Mouse (Mus musculus) myocyte (in vitro differentiated cells): Measurements from ENCODE around the gene Limch1. TPM values are rescaled to one million over a fixed set of nuclear protein-coding genes. Genes with fewer than 3 reads are reported as not detected.

Source experiments
- H3K27me3 ChIP-seq: one replicate; pipeline ENCODE4 v1.6.1; 2011; ENCODE audit not compliant: control insufficient read depth, insufficient read depth, insufficient read length
- H3K36me3 ChIP-seq: one replicate; pipeline ENCODE4 v1.6.1; 2011; ENCODE audit not compliant: control insufficient read depth, insufficient read depth
- H3K4me2 ChIP-seq: one replicate; pipeline ENCODE4 v1.6.1; 2011; ENCODE audit warnings: low read depth, control low read depth
- H3K4me3 ChIP-seq: one replicate; pipeline ENCODE4 v1.5.1; 2011; ENCODE audit warnings: mild to moderate bottlenecking, control low read depth, moderate library complexity
- H3K79me2 ChIP-seq: one replicate; pipeline ENCODE4 v1.6.1; 2011; ENCODE audit not compliant: control insufficient read depth, insufficient read depth
- H3ac ChIP-seq: one replicate; pipeline ENCODE4 v1.6.1; 2011; ENCODE audit not compliant: control insufficient read depth, insufficient read length
- CEBPB ChIP-seq: IDR thresholded peaks from 2 replicates; pipeline ENCODE4 v1.6.1; 2011; ENCODE audit warnings: mild to moderate bottlenecking, moderate library complexity; ENCODE audit not compliant: poor library complexity, insufficient read depth, severe bottlenecking
- E2F4 ChIP-seq: IDR thresholded peaks from one replicate; pipeline ENCODE4 v1.6.1; 2011; ENCODE audit warnings: mild to moderate bottlenecking, control low read depth, moderate library complexity; ENCODE audit not compliant: insufficient read depth
- MAX ChIP-seq: IDR thresholded peaks from one replicate; pipeline ENCODE4 v1.6.1; 2011; ENCODE audit warnings: low read depth, mild to moderate bottlenecking, control low read depth
- MYOD1 ChIP-seq, 3 experiments: IDR thresholded peaks; one replicate each; pipeline ENCODE4 v1.6.1; 2011; ENCODE audit warnings: control low read depth in 2 of 3, low read depth in 2 of 3, mild to moderate bottlenecking in 2 of 3, moderate library complexity in 1 of 3; ENCODE audit not compliant: insufficient read length in 2 of 3, control insufficient read depth in 1 of 3
- MYOG ChIP-seq, 3 experiments: IDR thresholded peaks; one replicate each; pipeline ENCODE4 v1.6.1; 2011; ENCODE audit warnings: control low read depth in 2 of 3, low read depth in 2 of 3, mild to moderate bottlenecking in 2 of 3; ENCODE audit not compliant: insufficient read length in 2 of 3, control insufficient read depth in 1 of 3, insufficient read depth in 1 of 3
- POLR2A ChIP-seq: IDR thresholded peaks from one replicate; pipeline ENCODE4 v1.6.1; 2011; ENCODE audit warnings: low read depth, mild to moderate bottlenecking, control low read depth, moderate library complexity; ENCODE audit not compliant: insufficient read length
- POLR2AphosphoS2 ChIP-seq: IDR thresholded peaks from one replicate; pipeline ENCODE4 v1.6.1; 2011; ENCODE audit warnings: low read depth, control low read depth; ENCODE audit not compliant: insufficient read length
- REST ChIP-seq: IDR thresholded peaks from one replicate; pipeline ENCODE4 v1.6.1; 2011; ENCODE audit warnings: mild to moderate bottlenecking, control low read depth, moderate library complexity; ENCODE audit not compliant: insufficient read depth, insufficient read length
- SRF ChIP-seq: IDR thresholded peaks from one replicate; pipeline ENCODE4 v1.6.1; 2011; ENCODE audit warnings: low read depth; ENCODE audit not compliant: control insufficient read depth, insufficient read length
- TCF12 ChIP-seq: IDR thresholded peaks from one replicate; pipeline ENCODE4 v1.6.1; 2011; ENCODE audit warnings: mild to moderate bottlenecking, control low read depth; ENCODE audit not compliant: poor library complexity, insufficient read depth, severe bottlenecking
- TCF3 ChIP-seq: IDR thresholded peaks from one replicate; pipeline ENCODE4 v1.6.1; 2011; ENCODE audit warnings: low read depth, control low read depth; ENCODE audit not compliant: insufficient read length
- USF1 ChIP-seq: IDR thresholded peaks from one replicate; pipeline ENCODE4 v1.6.1; 2011; ENCODE audit warnings: low read depth, mild to moderate bottlenecking, control low read depth, moderate library complexity
- polyA plus RNA-seq: library from polyadenylated mRNA; unstranded; fragments of >200 nt; fragmentation: generic; extraction: Trizol; gene quantifications from one replicate; pipeline ENCODE4 v1.2.1, GENCODE M21; 2012; ENCODE audit warnings: missing spikeins

The Limch1 gene
- polyA plus RNA-seq, 1 experiment: 0.79 TPM

GRCm38 (mm10) chr5:67043932-67044331 lies 298.3 kb downstream of the Limch1 start:
- H3K79me2 ChIP-seq: no peaks in the 10 kb centered on the region
- no peak overlapping the region for H3K4me2 ChIP-seq
- no peak overlapping the region for H3ac ChIP-seq
- no peak for TF ChIP-seq POLR2AphosphoS2
- H3K36me3 ChIP-seq: no peaks in the 10 kb centered on the region
- no peak overlapping the region for H3K4me3 ChIP-seq
- no peaks in the 10 kb centered on the region for H3K27me3 ChIP-seq

GRCm38 (mm10) chr5:67048003-67048402 lies 302.4 kb downstream of the Limch1 start:
- no peak overlapping the region for H3K4me2 ChIP-seq
- no peak for TF ChIP-seq USF1
- no peak for TF ChIP-seq MYOG (IDR thresholded peaks at IDR 0.05; ENCODE audit: control insufficient read depth in 1 of 3, insufficient read depth in 1 of 3, insufficient read length in 2 of 3, low read depth in 2 of 3)
- TF ChIP-seq TCF3: no peak
- no peak for TF ChIP-seq CEBPB
- TF ChIP-seq REST: no peak
- no peak for TF ChIP-seq TCF12
- no peak for TF ChIP-seq MYOD1 (IDR thresholded peaks at IDR 0.05; ENCODE audit: control insufficient read depth in 1 of 3, insufficient read length in 2 of 3, low read depth in 2 of 3)
- no peak for TF ChIP-seq POLR2A
- TF ChIP-seq SRF: no peak
- no peak for TF ChIP-seq POLR2AphosphoS2
- no peak for TF ChIP-seq E2F4
- TF ChIP-seq MAX: no peak
- H3K79me2 ChIP-seq: no peaks in the 10 kb centered on the region
- no peak overlapping the region for H3K4me3 ChIP-seq
- no peaks in the 10 kb centered on the region for H3K27me3 ChIP-seq
- H3ac ChIP-seq: no peak overlapping the region
- no peaks in the 10 kb centered on the region for H3K36me3 ChIP-seq

- no peaks in the 10 kb centered on the region for H3K27me3 ChIP-seq
- no peak for TF ChIP-seq REST
- no peak for TF ChIP-seq MYOD1 (IDR thresholded peaks at IDR 0.05; ENCODE audit: control insufficient read depth in 1 of 3, insufficient read length in 2 of 3, low read depth in 2 of 3)
- TF ChIP-seq SRF: no peak
- TF ChIP-seq E2F4: no peak
- TF ChIP-seq TCF12: no peak
These were observed 312.2 kb downstream of the Limch1 start for GRCm38 (mm10) chr5:67057803-67058202.

GRCm38 (mm10) chr5:67060519-67060918 lies 314.9 kb downstream of the Limch1 start:
- TF ChIP-seq REST: no peak
- no peak for TF ChIP-seq SRF
- no peak for TF ChIP-seq MAX
- TF ChIP-seq POLR2A: no peak
- no peak for TF ChIP-seq CEBPB
- no peak for TF ChIP-seq MYOD1 (IDR thresholded peaks at IDR 0.05; ENCODE audit: control insufficient read depth in 1 of 3, insufficient read length in 2 of 3, low read depth in 2 of 3)
- no peak for TF ChIP-seq MYOG (IDR thresholded peaks at IDR 0.05; ENCODE audit: control insufficient read depth in 1 of 3, insufficient read depth in 1 of 3, insufficient read length in 2 of 3, low read depth in 2 of 3)
- TF ChIP-seq E2F4: no peak
- TF ChIP-seq POLR2AphosphoS2: no peak
- TF ChIP-seq TCF3: no peak
- TF ChIP-seq TCF12: no peak
- TF ChIP-seq USF1: no peak
- Histone ChIP-seq H3K4me3 (no peak overlapping the region), H3ac (no peak overlapping the region), H3K36me3 (no peaks in the 10 kb centered on the region), H3K4me2 (no peak overlapping the region), H3K27me3 (no peaks in the 10 kb centered on the region), H3K79me2 (no peaks in the 10 kb centered on the region)

More at GRCm38 (mm10) chr5:67057803-67058202, 312.2 kb downstream of the Limch1 start:
- no peaks in the 10 kb centered on the region for H3K36me3 ChIP-seq
- H3K79me2 ChIP-seq: no peaks in the 10 kb centered on the region
- no peak overlapping the region for H3K4me2 ChIP-seq
- H3ac ChIP-seq: no peak overlapping the region
- H3K4me3 ChIP-seq: no peak overlapping the region

GRCm38 (mm10) chr5:67063596-67063995 lies 318.0 kb downstream of the Limch1 start:
- H3ac ChIP-seq: no peak overlapping the region
- TF ChIP-seq E2F4: no peak
- no peak for TF ChIP-seq REST
- no peak for TF ChIP-seq CEBPB
- TF ChIP-seq TCF3: no peak
- TF ChIP-seq MAX: no peak
- TF ChIP-seq SRF: no peak
- no peak for TF ChIP-seq MYOG (IDR thresholded peaks at IDR 0.05; ENCODE audit: control insufficient read depth in 1 of 3, insufficient read depth in 1 of 3, insufficient read length in 2 of 3, low read depth in 2 of 3)
- TF ChIP-seq MYOD1 (IDR thresholded peaks at IDR 0.05; ENCODE audit: control insufficient read depth in 1 of 3, insufficient read length in 2 of 3, low read depth in 2 of 3): no peak
- no peaks in the 10 kb centered on the region for H3K27me3 ChIP-seq
- H3K4me3 ChIP-seq: no peak overlapping the region
- no peak overlapping the region for H3K4me2 ChIP-seq
- H3K79me2 ChIP-seq: no peaks in the 10 kb centered on the region
- no peaks in the 10 kb centered on the region for H3K36me3 ChIP-seq
